Mouse (Mus musculus) megakaryocyte, adult 5-6 weeks (primary cell): ENCODE data around the gene Prkcb. TPM values are rescaled to one million over a fixed set of nuclear protein-coding genes. Genes with fewer than 3 reads are reported as not detected.

Experiments used
- ATAC-seq: 2 replicates; pipeline ENCODE4 v1.8.0; 2016; ENCODE audit warnings: mild to moderate bottlenecking, inconsistent platforms; ENCODE audit not compliant: poor library complexity, severe bottlenecking
- total RNA-seq, 2 experiments: library from RNA; stranded (forward) in 1 of 2; stranded (reverse) in 1 of 2; fragments of 153-499, 151-499 nt in 1 of 2; fragments of 221-1000, 200-1000 nt in 1 of 2; gene quantifications; 2 replicates each; pipeline versions ENCODE4 v1.2.3 to v1.2.4; 2015 to 2017

Prkcb gene
- total RNA-seq, 2 experiments from 2014 or later = 85.9 to 135 TPM

DNA sequence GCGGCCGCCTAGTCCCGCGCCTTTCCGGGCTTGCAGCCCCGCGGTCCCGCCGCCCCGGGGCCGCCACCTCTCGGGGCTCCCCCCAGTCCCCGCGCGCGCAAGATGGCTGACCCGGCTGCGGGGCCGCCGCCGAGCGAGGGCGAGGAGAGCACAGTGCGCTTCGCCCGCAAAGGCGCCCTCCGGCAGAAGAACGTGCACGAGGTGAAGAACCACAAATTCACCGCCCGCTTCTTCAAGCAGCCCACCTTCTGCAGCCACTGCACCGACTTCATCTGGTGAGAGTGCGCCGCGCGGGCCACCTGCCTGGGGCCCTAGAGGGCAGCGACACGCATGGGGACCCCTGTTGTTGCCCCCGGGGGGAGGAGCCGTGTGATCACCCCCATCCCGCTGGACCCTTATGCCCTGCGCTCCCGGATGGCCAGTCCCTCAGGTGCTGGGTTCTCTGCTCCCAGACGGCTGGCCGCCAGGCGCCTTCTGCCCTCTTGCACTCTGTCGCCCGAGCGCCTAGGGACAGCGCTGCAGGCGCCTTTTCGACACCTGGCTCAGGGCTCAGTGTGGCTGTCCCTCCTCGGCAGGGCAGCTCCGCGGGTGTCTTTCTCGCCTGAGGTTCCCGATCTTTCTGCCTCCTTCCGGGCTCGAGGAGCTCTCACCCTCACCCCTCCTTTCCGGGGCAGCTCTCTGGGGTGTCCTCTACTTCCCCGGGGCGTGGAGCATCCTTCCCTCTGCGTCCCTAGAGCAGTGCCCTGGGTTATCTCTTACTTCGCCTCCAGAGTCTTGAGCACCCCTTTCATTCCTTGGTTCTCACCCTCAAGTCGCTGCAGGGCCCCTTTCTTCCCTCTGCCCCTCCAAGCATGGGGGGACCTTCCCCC lies 926 bp downstream of the Prkcb start:
- peak; percentile 59 for ATAC-seq

DNA sequence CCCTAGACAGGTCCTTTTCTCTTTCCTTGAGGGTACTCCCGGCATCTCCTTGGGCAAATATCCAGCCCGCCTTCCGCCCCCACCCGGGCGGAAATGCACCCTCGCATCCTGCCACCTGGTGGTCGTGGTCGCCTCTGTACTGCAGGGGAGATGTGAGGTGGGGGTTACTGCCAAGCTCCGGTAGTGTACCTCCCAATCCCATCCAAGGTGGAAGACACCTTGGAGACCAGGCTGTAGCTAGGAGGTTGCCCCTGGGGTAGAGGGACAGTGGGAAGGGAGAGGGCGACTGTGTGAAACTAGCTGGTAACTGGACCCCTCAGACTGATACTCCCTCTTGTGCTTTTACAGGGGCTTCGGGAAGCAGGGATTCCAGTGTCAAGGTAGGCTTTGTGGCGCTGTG lies 1.6 kb downstream of the Prkcb start:
- peak; percentile 39 for ATAC-seq

DNA sequence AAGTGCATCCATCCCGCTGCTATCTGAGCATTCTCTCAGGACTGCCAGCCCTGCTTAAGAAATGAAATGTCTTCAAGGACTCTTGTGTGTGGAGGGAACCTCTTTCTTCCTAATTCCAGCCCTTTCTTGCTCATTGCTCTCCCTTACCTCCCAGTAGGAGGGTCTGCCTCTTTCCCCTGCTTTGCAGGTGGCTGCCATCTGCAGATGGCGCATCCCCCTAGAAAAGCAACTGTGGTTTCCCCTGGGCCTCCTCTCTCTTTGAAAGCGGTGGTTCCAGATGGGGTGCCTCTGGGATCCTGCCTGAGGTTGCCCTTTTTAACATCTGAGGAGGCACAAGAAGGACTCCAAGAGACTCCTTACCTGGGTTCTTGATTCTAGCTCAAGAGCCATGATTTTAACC lies 2.2 kb downstream of the Prkcb start:
- no peak for ATAC-seq

DNA sequence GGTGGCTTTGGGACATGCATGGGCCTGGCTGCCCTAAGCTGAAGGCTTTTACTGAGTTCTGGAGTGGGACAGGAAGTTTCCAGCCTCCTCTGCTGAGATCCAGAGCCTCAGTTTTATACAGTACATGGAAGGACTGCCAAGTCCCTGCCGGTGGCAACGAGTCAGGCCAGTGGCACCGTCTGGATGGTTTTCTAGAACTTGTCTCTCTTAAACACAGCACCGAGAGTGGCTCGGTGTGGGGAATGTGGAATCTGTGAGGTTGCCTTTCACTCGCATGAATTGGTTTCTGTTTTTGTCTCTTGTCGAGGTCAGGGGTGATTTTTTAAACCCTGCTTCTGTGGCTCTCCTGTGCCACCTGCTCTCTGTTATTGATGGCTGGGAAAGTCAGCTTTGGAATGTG lies 3.6 kb downstream of the Prkcb start:
- ATAC-seq = no peak

DNA sequence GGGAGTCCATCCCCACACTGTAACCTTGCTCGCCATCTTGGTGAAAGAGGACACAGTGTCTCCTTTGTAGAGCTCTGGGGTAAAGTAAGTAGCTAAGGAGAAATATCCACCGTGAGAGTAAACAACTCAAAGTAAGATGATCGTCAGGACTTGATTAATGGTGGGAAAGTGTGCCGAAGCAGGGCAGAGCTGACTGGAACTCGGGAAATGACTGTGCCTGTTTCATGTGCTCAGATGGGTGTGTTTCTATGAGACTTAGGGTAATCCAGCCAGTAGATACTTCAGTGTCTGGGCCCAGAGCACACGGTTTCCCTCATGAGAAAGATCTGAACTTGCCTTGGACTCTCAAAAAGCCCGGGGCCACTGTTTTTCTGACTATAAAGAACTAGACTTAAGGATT lies 5.6 kb downstream of the Prkcb start:
- ATAC-seq = no peak

DNA sequence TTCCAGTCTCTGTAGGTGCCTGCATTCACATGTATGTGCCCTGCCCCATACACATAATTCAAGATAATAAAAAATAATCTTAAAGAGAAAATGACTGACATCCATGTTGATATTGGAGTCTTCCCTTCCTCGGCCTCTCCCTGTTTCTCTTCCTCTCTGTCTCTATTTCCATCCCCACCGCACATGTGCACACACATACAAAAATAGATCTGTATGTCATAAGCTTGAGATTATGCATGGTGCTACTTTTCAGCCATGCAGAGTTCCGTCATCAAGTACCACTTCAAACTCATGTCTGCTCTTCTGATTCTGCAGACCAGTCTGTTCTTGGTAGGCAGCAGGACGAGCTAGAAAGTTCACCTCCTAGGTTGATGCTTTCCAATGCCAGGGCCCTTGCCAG lies 6.8 kb downstream of the Prkcb start:
- ATAC-seq = peak; percentile 66

DNA sequence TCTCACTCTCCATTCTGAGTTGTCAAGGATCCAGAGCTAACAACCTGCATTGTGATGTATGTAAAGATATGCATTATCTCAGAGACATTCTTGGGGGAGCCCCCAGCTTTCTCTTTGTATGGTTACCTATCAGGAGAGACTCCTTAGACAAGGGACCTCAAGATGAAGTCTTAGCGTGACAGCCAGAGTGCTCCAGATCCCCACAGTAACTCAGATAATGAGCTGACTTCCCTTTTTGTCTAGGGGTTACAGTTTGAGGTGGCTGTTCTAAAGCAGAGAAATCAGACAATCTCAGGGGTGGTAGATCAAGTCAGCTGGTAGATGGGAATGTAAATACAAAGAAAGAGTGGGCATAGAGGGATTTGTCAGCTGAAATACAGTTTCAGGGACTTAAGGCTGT lies 7.8 kb downstream of the Prkcb start:
- peak; percentile 44; the same call in 1 of the 2 replicates for ATAC-seq

DNA sequence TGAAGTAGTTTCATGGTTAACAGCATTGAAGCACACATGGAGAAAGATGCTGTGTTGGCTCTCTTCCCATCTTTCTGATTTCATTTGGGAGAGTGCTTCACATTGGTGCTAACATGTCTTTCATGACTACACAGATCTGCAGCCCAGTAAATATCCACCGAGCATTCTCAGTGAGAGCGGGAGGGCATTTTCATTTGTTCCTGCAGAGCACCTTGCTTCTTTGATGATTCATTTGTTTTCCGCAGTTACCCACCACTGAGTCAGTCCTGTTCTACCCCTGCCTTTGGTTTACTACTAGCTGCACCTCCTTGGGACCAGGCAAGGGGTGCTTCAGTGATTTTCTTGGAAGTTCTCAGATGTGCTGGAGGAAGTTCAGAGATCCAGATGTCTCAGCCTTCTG lies 8.3 kb downstream of the Prkcb start:
- no peak for ATAC-seq

DNA sequence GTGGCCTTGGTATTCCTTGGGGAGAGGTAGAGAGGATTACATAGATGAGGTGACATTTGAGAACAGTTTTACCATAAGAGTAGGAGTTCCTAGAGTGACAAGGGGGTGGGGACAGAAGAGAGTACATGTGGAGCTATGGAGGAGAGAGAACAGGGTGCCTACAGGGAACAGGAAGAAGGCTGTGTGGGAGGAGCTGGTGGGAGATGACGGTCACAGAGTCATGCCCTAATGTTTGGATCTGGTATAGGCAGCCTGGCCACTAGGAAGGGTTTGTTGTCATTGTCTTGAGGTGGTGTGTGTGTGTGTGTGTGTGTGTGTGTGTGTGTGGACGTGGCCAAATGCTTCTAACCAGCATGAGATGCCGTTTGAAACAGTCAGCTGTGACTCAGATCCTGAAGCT lies 9.1 kb downstream of the Prkcb start:
- peak; percentile 70 for ATAC-seq

DNA sequence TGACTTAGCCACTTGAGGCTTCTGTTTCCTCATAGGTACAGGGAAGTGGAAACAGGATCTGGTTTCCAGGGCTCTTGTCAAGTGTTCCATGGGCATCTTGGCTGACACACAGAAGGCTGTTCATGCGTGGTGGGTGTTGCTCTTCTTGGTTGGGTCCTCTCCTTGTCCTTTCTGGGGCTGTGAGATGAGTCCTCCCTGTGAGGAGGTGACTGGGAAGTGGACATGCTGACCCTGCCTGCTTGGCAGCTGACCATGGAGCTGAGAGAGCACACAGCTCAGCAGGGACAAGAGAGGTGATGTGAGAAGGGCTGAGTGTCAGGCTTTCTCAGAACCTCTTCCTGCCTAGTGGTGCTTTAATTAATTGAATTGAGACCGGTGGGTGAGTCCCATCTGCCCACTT lies 10.2 kb downstream of the Prkcb start:
- peak; percentile 41 for ATAC-seq

DNA sequence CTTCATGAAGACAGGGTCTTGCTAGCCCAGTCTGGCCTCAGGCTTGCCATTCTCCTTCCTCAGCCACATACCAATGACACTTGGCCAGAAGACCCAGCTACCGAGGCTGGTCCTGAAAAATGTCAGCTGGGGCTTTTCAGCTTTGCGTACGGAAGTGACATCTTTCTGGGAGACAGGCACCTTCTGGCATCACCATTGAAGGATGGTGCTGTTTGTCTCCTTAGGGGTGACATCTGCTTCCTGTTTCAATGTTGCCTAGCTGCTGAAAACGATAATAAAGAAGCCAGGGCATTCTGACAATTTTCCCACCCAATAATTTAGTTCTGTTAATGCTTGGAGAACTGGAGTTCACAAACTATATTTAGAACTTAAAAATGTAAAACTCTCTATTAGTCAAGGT lies 12.0 kb downstream of the Prkcb start:
- ATAC-seq = no peak

DNA sequence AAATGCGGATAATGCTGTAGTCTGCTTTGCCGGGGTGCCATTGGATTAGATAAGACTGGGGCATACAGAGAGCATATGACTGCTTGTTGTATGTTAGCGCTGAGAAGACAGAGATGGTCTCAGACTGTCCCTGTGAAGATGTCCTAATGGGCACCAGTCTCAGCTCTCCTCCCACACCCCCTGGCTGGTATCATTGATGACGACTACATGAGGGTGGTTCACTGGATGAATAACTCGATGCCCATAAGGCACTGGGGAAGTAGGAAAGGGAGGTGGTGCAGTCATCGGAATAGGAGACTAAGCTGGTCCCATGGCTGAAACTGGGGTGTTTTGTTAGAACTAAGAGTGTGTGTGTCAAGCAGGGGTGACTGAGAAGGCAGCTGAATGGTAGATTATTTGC lies 14.0 kb downstream of the Prkcb start:
- ATAC-seq = no peak

DNA sequence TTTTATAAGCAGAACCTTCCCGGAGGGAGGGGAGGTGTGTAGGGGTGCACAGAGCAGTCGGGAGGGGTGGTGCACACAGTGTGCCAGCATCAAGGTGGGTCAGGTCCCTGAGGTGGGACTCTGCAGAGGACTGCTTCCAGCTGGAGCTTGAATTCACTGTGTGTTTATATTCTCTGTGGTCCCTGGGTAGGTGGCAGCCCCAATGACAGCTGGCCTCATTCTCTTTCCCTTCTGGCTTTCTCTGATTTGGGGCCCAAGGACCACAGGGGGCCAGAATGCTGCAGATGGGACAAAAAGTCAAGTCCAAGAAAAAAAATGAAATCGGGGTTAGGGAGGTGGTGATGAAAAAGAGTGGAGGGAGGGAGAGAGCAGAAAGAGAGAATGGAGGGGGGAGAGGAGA lies 15.4 kb downstream of the Prkcb start:
- no peak for ATAC-seq

DNA sequence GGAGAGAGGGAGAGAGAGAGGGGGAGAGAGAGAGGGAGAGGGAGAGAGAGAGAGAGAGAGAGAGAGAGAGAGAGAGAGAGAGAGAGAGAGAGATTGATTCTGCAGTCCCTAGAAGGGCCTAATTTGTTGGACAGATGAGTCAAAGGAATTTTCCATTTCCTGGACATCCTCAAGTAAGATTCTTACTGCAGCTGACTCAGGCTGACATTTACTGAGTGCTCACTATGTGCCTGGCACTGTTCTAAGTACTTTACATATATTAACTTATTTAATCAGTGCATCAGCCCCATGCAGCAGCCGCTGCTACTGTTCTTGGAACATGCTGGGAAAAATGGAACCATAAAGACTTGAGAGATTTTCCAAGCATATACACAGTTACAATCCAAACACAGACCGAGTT lies 16.0 kb downstream of the Prkcb start:
- ATAC-seq = no peak

DNA sequence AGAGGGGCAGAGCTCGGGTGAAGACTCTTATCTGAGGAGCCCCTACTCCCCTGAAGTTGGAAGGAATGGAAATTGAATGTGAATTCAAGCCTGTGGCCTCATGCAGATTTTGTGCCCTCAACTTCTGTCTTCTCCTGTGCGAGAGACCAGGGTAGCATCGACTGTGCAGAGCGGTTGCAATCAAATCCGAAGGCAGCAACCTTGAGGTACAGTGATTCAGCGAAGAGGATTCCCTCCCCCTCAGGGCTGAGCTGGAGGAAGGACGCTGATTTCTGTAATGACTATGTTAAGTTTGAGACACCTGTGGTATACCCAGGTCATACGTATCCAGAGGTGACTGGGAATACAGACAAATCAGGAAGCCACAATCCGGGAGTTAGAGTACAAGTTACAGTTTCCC lies 18.7 kb downstream of the Prkcb start:
- ATAC-seq = no peak

DNA sequence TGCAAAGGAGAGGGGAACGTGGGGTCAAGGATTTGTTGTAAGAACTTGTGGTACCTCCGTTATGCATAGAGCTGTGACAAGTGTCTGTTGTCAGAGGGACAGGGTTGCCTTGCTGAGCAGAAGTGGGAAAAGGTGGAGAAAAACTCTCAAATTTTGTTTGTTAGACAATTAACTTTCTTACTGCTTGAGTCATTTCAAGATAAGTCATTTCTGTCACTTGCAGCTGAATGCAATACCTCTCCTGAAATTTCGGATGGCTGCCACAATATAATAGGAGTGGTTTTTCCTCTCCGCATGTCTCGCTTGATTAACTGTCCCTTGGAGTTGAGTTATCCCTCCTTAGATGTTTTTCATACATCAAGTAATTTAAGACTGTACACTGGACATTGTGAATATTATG lies 20.1 kb downstream of the Prkcb start:
- no peak for ATAC-seq

DNA sequence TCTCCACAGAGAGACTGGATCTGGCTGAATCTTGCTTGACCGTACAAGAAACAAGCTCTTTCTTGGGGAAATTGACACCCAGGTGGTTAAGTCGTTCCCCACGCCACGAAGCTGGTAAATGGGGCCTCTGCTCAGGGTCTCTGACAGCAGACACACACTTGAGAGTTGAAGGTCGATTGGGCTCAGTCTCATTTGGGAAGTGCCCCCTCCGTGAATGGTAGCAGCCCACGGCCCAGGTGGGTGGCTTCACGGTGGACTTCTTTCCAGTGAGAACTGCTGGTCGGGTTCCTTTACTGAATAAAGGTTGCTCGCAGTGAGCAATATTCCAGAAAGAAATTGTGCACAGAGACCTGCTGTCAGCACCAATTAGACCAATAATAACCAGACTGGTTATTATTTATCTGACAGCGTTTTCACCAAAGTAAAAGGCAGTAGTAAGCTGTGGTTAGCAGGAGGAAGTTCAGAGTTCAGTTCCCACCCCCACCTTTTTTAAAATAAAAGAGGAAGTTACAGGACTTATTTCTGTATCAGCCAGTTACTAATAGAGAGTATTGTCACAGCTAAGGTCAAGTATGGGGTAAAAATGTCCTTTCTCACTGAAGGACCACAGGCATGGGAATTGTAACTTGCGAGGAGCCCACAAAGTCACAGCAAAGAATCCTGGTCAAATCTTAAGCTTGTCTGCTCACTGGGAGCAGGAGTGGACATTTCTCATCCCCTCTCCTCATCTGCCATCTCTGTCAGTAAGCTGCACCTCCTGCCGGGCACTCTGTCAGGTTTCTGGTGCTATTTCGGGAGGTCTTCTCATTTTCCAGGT lies 21.6 kb downstream of the Prkcb start:
- ATAC-seq = peak; percentile 83

DNA sequence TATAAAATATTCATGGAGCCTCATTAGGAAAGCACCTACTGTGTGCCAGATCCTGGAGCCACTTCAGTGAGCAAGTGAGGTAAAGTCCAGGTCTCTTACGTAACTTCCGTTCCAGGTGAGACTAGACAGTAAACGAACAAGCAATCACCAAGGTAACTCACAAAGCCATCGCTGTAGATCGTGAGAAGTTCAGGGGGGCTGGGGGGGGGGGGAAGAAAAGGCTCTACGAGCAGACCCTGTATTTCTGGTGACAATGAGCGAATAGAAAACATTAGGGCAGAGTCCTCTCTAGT lies 22.1 kb downstream of the Prkcb start:
- ATAC-seq = no peak

DNA sequence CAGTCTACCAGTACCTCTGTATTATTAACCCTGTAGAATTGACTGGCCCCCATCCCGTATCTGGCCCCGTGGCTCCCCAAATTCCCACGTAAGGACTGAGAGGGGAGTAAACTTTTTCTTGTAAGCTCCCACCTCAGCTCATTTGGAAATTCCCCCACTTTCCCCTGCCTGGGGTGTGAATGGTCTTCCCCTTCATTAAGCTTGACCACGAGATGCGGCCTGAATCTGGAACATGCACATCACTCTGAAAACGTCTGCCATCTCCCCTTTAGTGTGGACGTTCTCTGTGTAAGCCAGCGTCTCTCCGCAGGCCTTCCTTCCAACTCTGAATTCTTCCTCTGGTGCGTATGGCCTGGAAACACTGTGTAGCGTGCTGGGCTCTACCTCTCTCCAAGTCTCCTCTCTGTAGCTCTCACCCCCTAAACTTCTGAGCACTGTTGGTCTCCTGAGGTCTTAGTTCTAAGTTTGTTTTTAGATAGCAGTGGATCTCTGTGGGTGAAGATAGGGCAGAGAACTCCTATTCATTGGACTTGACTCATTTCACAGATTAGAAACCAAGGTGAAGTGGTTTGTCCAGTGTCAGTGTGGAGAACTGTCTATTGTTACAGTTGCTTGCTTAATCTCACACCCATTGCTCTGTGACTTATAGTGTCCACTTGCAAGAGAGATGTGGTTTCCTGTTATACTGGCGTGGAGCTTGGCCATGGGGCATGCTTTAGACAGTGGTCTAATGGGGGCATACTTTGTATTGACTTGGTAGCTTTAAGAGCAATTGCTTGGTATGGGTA lies 25.3 kb downstream of the Prkcb start:
- peak; percentile 20; the same call in 1 of the 2 replicates for ATAC-seq

DNA sequence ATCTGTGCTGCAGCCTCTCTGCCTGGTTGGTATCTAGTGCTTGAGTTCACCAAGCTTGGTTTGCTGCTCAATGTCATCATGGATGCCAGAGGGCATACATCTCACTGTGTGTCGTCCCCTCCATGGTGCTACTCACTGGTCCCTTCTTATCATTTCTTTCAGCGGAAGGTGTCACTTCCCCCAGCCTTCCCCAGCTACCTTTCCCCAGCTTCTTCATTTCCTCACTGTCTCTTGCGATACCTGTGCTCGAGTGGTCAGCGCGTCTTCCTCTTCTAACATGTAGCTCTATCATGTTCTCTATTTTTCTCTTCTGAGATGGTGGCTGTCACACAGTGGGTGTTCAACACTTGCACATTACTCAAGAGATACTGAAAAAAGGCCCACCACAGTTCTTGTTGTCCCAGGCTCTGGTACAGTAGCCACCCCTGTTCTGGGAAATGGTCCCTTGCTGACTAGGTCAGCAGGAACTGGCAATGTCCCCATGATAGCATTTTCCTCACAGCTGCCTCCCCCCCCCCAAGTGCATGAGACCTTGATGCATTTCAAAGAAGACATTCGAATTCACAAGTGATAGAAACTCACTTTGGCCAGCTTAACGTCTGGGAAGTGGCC lies 27.3 kb downstream of the Prkcb start:
- peak; percentile 79 for ATAC-seq

DNA sequence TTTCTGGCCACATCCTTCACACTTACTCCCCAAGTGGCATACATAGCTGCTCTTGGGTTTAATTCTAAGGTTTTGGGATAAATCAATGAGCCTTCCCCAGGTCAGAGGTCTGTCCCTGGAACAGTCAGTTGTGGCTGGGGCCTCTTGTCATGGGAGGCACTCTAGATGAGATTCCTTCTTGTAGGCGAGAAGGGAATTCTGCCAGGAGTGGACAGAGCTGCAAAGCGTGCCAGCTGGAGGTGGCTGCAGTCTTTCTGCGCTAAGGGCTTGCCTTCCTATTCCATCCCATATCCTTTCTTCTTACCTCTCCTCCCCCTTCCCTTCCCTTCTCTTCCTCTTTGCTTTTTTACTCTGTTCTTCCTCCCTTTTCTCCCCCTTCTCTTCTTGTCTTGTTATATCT lies 28.1 kb downstream of the Prkcb start:
- no peak for ATAC-seq
